Mouse (Mus musculus): ENCODE results near the gene Pawr.

GRCm38 (mm10) chr10:108283418-108283817 is 48.5 kb upstream of the Pawr start:
- TF ChIP-seq CTCF (IDR thresholded peaks at IDR 0.05; ENCODE audit: borderline replicate concordance, control insufficient read depth, extremely low read depth, insufficient read depth, low read length, poor library complexity) (no peak), POLR2A (IDR thresholded peaks at IDR 0.05; ENCODE audit: control insufficient read depth, extremely low read depth, insufficient read depth, low read length, poor library complexity) (no peak)

Data from thymus, adult 2 months (tissue).